Mouse (Mus musculus): Measurements from ENCODE around the gene Sntb2.
A peak's percentile ranks its signal among the peaks of the same experiment; 100 is the strongest.

GRCm38 (mm10) chr8:106935324-106935869 is at the start of gene Sntb2:
- TF ChIP-seq CTCF (IDR thresholded peaks at IDR 0.05; ENCODE audit: low read depth) (no peak), EP300 (IDR thresholded peaks at IDR 0.05; ENCODE audit: low read depth) (0 out of 2 replicates have a peak, but pooled peaks have one; percentile 25)

Measured in heart, postnatal 0 days (tissue).